ENCODE assay signal across 19 mouse cellular contexts in genomic region chr4:13411325-13411724, GRCm38 (mm10).
DNase-seq lines count a peak whose midpoint lies in the region; ATAC-seq lines count a peak whose summit lies in the region.
"Had no signal": no experiment of that assay in that cellular context is flagged by ENCODE, and none has a peak within 500 bp of the region (broad histone marks: within the 10 kb centered on the region; RNA-seq: fewer than 3 reads in every experiment).

No protein-coding gene starts in this region.

- 49% methylated on average over 7 of the region's 7 CpGs for WGBS in forebrain, embryonic 12.5 days
- WGBS in forebrain, embryonic 10.5 days = 74% methylated on average over 7 of the region's 7 CpGs
- 37% methylated on average over 7 of the region's 7 CpGs for WGBS in neural tube, embryonic 13.5 days
- WGBS in midbrain, embryonic 14.5 days = 30% methylated on average over 7 of the region's 7 CpGs

- no peaks in the 10 kb centered on the region for H3K36me3 ChIP-seq in forebrain, embryonic 12.5 days (replicated peaks)
- no peaks in the 10 kb centered on the region for H3K36me3 ChIP-seq in forebrain, embryonic 10.5 days (replicated peaks)
- H3K36me3 ChIP-seq in neural tube, embryonic 13.5 days = no peaks in the 10 kb centered on the region
- H3K36me3 ChIP-seq in midbrain, embryonic 14.5 days (ENCODE audit: control insufficient read depth, insufficient read depth, low read length) = no peaks in the 10 kb centered on the region
- H3K36me3 ChIP-seq: kidney, embryonic 15.5 days; limb, embryonic 12.5 days; lung, embryonic 15.5 days; neural tube, embryonic 12.5 days had no signal

- H3K4me1 ChIP-seq in forebrain, embryonic 12.5 days = peaks cover 22% of the 10 kb centered on the region
- peaks cover 17% of the 10 kb centered on the region for H3K4me1 ChIP-seq in forebrain, embryonic 10.5 days
- H3K4me1 ChIP-seq in neural tube, embryonic 13.5 days (replicated peaks) = peaks cover 46% of the 10 kb centered on the region
- peaks cover 21% of the 10 kb centered on the region; the same call in 1 of the 2 replicates for H3K4me1 ChIP-seq in midbrain, embryonic 14.5 days (ENCODE audit: control insufficient read depth, insufficient read depth, low read length)
- H3K4me1 ChIP-seq: kidney, embryonic 15.5 days; lung, embryonic 15.5 days had no signal

- no peaks in the 10 kb centered on the region for H3K27me3 ChIP-seq in forebrain, embryonic 12.5 days
- no peaks in the 10 kb centered on the region for H3K27me3 ChIP-seq in forebrain, embryonic 10.5 days (ENCODE audit: poor library complexity, severe bottlenecking)
- no peaks in the 10 kb centered on the region for H3K27me3 ChIP-seq in neural tube, embryonic 13.5 days
- no peaks in the 10 kb centered on the region for H3K27me3 ChIP-seq in midbrain, embryonic 14.5 days (ENCODE audit: control insufficient read depth, insufficient read depth, low read length)
- H3K27me3 ChIP-seq: kidney, embryonic 15.5 days; limb, embryonic 12.5 days; lung, embryonic 15.5 days; neural tube, embryonic 12.5 days; Patski had no signal

- H3K9me3 ChIP-seq in forebrain, embryonic 12.5 days = no peaks in the 10 kb centered on the region
- H3K9me3 ChIP-seq in forebrain, embryonic 10.5 days = no peaks in the 10 kb centered on the region
- no peaks in the 10 kb centered on the region for H3K9me3 ChIP-seq in neural tube, embryonic 13.5 days
- H3K9me3 ChIP-seq in midbrain, embryonic 14.5 days (ENCODE audit: control insufficient read depth, low read length) = no peaks in the 10 kb centered on the region
- H3K9me3 ChIP-seq: kidney, embryonic 15.5 days; limb, embryonic 12.5 days; lung, embryonic 15.5 days; neural tube, embryonic 12.5 days had no signal

- 0 out of 2 replicates have a peak, but pooled peaks have one; percentile 15 for ATAC-seq in forebrain, embryonic 12.5 days (ENCODE audit: low FRiP score)
- ATAC-seq in neural tube, embryonic 13.5 days (ENCODE audit: low read depth) = no peak
- ATAC-seq in midbrain, embryonic 14.5 days (ENCODE audit: low FRiP score, low TSS enrichment) = no peak
- ATAC-seq: CD4-positive, CD25-positive, alpha-beta regulatory T cell, adult 4 months; intestine, postnatal 0 days; Patski had no signal

- no peak overlapping the region for H3K4me3 ChIP-seq in forebrain, embryonic 12.5 days (replicated peaks)
- no peak overlapping the region for H3K4me3 ChIP-seq in forebrain, embryonic 10.5 days
- H3K4me3 ChIP-seq in neural tube, embryonic 13.5 days = no peak overlapping the region
- no peak overlapping the region for H3K4me3 ChIP-seq in midbrain, embryonic 14.5 days (replicated peaks; ENCODE audit: low read depth, low read length)
- H3K4me3 ChIP-seq: kidney, embryonic 15.5 days; limb, embryonic 12.5 days; lung, embryonic 15.5 days; neural tube, embryonic 12.5 days had no signal

- no peak for DNase-seq in forebrain, embryonic 10.5 days (ENCODE audit: extremely low spot score, low spot score)
- DNase-seq in neural tube, embryonic 10.5 days (ENCODE audit: extremely low spot score, low spot score) = no peak
- peak; percentile 56 for DNase-seq in midbrain, embryonic 14.5 days
- DNase-seq in kidney, postnatal 4 days = no peak
- no peak for DNase-seq in testis, postnatal 10 days (ENCODE audit: low spot score)
- DNase-seq: adrenal gland, postnatal 10 days; cerebellum, adult 11 months; embryo, embryonic 11 days had no signal

- H3K4me2 ChIP-seq in forebrain, embryonic 12.5 days = no peak overlapping the region
- H3K4me2 ChIP-seq in neural tube, embryonic 13.5 days = no peak overlapping the region
- peak overlapping the region; percentile 27 for H3K4me2 ChIP-seq in midbrain, embryonic 14.5 days (ENCODE audit: low read length)
- H3K4me2 ChIP-seq: kidney, embryonic 15.5 days; lung, embryonic 15.5 days; neural tube, embryonic 12.5 days had no signal

- H3K27ac ChIP-seq in forebrain, embryonic 12.5 days = no peak overlapping the region
- no peak overlapping the region for H3K27ac ChIP-seq in forebrain, embryonic 10.5 days
- peak overlapping the region; percentile 90 for H3K27ac ChIP-seq in neural tube, embryonic 13.5 days (replicated peaks)
- peak overlapping the region; percentile 78 for H3K27ac ChIP-seq in midbrain, embryonic 14.5 days (replicated peaks; ENCODE audit: low read depth, low read length)
- H3K27ac ChIP-seq: kidney, embryonic 15.5 days; limb, embryonic 12.5 days; liver, embryonic 14.5 days; lung, embryonic 15.5 days; macrophage; neural tube, embryonic 12.5 days had no signal

- H3K9ac ChIP-seq in forebrain, embryonic 12.5 days = no peak overlapping the region
- 0 out of 2 replicates have a peak overlapping the region, but pooled peaks have one; percentile 36 for H3K9ac ChIP-seq in neural tube, embryonic 13.5 days
- H3K9ac ChIP-seq in midbrain, embryonic 14.5 days (replicated peaks; ENCODE audit: low read length) = no peak overlapping the region; the same call in 1 of the 2 replicates
- H3K9ac ChIP-seq: kidney, embryonic 15.5 days; limb, embryonic 12.5 days; liver, embryonic 14.5 days; lung, embryonic 15.5 days; neural tube, embryonic 12.5 days had no signal

Comparison
In these comparisons a context has a peak if more than half of its experiments do, and no peak if none do; other contexts are left out.
1. H3K27ac ChIP-seq: peak in neural tube, embryonic 13.5 days (single experiment) and midbrain, embryonic 14.5 days (single experiment); none in forebrain, embryonic 12.5 days (single experiment) and forebrain, embryonic 10.5 days (single experiment).